Mouse (Mus musculus): ENCODE data around the gene A930004D18Rik. TPM values are rescaled to one million over a fixed set of nuclear protein-coding genes. Genes with fewer than 3 reads are reported as not detected.

A930004D18Rik gene
- polyA plus RNA-seq, 1 experiment: 5.5 TPM

GRCm38 (mm10) chr2:18051831-18052170, 14.3 kb upstream of the A930004D18Rik start:
- DNase-seq (ENCODE audit: low read depth): no peak
- TF ChIP-seq POLR2A (IDR thresholded peaks at IDR 0.05; ENCODE audit: borderline replicate concordance, extremely low read depth, insufficient read depth, insufficient read length, poor library complexity, severe bottlenecking) (no peak), CTCF (IDR thresholded peaks at IDR 0.05; ENCODE audit: borderline replicate concordance, extremely low read depth, insufficient read depth, insufficient read length) (no peak)

DNA sequence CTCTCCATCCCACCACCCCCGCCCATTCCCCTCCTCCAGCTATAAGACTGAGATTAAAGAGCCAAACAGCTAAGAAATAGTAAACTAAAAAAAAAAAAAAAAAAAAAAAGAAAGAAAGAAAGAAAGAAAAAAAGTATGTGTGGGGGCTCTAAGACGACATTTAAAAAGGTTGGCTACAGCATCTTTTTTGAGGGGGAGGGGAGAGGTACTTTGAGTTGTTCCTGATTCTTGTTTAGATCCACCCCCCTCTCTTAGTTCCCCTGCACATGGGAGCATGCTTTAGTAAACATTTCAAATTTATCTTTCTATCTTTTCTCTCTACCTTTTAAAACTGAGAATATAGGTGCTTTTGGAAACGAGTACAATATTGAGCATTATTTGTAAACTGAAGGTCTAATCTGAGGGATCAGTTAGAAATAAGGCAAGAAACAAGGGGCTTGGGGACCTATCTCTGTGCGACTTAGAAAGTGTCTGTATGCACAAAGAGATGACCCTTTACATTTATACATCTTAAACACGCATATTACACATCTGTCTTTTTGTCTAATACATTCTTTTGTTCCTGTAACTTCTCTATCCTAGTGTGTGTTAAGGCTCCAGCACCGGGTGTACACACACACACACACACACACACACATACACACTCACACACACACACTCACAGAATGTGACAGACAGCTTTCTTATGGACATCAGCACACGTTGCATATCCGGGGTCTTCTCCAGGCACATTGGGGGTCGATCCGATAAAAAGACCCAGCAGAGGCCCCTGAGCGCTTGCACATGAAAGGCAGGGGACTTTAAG, 13.7 kb upstream of the A930004D18Rik start:
- TF ChIP-seq CTCF (IDR thresholded peaks at IDR 0.05; ENCODE audit: borderline replicate concordance, extremely low read depth, insufficient read depth, insufficient read length): no peak
- no peak for TF ChIP-seq POLR2A (IDR thresholded peaks at IDR 0.05; ENCODE audit: borderline replicate concordance, extremely low read depth, insufficient read depth, insufficient read length, poor library complexity, severe bottlenecking)
- DNase-seq (ENCODE audit: low read depth): peak; percentile 81

DNA sequence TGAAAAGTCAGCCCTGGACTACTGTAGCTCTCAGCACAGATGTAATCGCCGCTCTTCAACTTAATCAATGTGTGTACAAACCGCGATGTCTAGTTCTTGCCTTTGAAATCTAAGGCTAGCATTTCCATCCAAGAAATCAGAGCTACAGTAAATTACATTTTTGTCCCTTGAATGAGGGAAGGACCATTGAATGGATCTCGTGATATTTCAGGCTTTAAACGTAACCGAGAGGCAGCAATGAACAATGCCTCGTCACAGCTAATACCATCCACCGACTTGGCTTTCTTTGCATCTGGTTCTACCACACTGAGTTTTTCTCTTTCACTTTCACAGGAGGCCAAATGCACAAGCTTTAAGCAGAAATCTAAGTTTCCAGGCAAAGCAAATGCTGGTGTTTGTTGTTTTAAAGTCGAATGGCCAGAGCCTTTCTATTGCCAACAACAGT, 13.0 kb upstream of the A930004D18Rik start:
- no peak for TF ChIP-seq CTCF (IDR thresholded peaks at IDR 0.05; ENCODE audit: borderline replicate concordance, extremely low read depth, insufficient read depth, insufficient read length)
- no peak for TF ChIP-seq POLR2A (IDR thresholded peaks at IDR 0.05; ENCODE audit: borderline replicate concordance, extremely low read depth, insufficient read depth, insufficient read length, poor library complexity, severe bottlenecking)
- peak; percentile 86 for DNase-seq (ENCODE audit: low read depth)

DNA sequence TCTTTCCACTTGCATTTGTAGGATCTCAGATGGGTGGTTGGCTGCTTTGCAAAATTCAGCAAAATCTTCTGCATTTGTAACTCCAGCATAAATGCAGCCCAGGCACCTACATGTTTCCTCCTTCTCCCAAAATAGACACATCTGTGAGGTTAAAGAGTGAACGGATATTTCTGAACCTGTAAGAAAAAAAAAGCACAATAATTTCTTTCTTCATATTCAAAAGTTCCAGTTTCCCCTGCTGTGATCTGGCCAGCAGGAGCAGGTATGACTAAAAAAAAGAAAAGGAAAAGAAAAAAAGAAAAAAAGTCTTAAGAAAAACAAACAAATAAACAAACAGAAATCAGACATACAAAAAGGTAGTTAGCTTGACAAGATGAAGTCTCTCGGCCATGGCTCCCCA, 12.5 kb upstream of the A930004D18Rik start:
- TF ChIP-seq POLR2A (IDR thresholded peaks at IDR 0.05; ENCODE audit: borderline replicate concordance, extremely low read depth, insufficient read depth, insufficient read length, poor library complexity, severe bottlenecking): no peak
- TF ChIP-seq CTCF (IDR thresholded peaks at IDR 0.05; ENCODE audit: borderline replicate concordance, extremely low read depth, insufficient read depth, insufficient read length): no peak

DNA sequence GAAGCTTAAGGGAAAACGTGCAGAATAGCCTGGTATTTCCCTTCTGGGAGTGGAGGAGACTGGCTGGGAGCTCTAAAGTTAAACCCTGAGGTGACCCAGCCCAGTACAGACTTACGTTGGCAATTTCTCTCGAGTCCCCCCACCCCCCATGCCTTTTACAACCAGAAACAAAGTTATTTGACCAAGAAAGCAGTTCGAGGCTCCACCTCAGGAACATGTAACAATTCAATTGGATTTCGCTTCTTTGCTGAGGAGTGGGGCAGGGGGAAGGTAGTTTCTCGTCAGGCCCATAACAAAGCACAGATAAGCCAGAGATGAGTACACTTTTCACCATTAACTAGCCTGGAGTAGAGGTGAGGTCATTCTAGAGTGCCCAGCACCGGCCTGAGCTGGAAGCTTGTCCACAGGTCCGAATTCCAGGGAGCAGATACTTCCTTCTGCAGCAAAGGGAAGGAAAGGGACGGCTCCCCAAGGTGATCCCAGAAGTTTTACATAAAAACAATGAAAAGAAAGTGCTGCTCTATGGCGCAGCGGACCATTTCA, 11.8 kb upstream of the A930004D18Rik start:
- TF ChIP-seq CTCF (IDR thresholded peaks at IDR 0.05; ENCODE audit: borderline replicate concordance, extremely low read depth, insufficient read depth, insufficient read length): no peak
- no peak for TF ChIP-seq POLR2A (IDR thresholded peaks at IDR 0.05; ENCODE audit: borderline replicate concordance, extremely low read depth, insufficient read depth, insufficient read length, poor library complexity, severe bottlenecking)
- DNase-seq (ENCODE audit: low read depth): peak; percentile 83

More for the DNA sequence above, 12.5 kb upstream of the A930004D18Rik start:
- no peak for DNase-seq (ENCODE audit: low read depth)

DNA sequence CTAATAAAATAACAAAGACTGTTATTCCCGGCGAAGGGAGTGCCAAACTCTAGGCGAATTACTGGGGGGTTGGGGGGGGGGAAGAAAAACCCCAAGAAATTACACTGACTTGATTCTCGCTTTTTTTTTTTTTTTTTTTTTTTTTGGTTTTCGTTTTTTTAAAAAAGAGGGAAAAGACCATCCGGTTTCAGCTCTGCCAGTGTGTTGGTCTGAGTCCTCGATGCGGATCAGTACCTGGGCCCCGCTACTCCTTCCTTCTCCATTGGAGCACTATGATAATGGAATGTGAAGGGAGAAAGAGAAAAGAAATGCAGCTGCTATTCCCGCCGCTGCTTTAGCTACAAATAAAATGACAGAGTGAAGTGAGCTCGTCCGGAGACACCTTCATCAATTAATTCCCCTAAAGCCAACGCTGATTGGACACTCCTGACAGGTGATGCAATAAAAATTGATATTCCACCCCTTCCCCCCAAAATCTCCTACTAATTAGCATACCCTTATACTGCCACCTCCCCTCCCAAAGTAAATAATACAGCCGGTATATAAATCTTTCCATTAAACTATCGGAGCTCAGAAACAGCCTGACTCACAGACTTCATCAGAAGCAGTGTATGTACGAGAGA, 11.0 kb upstream of the A930004D18Rik start, which contains the start of gene Skida1:
Gene Skida1 (minus strand): TSS at position 599 of the 623 bp plus-strand sequence.
- TF ChIP-seq CTCF (IDR thresholded peaks at IDR 0.05; ENCODE audit: borderline replicate concordance, extremely low read depth, insufficient read depth, insufficient read length): no peak
- TF ChIP-seq POLR2A (IDR thresholded peaks at IDR 0.05; ENCODE audit: borderline replicate concordance, extremely low read depth, insufficient read depth, insufficient read length, poor library complexity, severe bottlenecking): no peak
- DNase-seq (ENCODE audit: low read depth): peak; percentile 95

DNA sequence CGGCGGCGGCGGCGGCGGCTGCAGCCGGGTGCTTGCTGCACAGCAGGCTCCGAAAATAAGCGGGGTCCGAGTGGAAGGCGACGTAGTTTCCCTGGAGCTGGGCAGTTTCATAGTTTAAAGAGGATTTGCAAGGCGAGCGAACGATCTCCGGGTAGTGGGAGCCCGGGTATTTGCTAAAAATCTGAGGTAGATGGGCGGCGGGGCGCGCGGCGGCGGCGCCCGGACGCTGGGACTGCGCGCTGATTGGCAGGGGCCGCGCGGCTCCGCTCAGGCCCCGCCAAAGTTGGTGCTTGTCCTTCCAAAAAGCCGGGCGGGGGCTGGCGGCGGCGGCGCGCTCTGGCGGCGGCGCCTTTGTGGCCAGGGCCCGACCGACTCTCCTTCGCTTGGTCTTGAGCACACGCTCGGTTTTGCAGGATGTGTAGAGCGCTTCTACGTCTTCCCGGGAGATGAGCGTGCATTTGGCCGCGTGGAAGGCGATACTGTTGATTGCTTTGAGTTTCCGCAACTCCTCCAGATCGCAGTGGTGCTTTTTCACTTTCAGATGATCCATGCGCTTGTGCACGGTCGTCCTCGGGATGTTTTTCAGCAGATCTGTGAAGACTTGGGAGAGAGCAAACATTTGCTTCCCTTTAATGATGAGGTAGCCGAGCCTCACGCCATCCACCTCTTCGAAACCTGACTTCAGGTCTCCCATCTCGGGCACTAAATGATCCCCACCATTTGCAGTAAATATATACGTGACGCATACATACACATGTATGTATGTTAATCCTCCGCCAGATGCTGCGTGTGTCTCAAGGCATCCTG, 10.3 kb upstream of the A930004D18Rik start:
- TF ChIP-seq POLR2A (IDR thresholded peaks at IDR 0.05; ENCODE audit: borderline replicate concordance, extremely low read depth, insufficient read depth, insufficient read length, poor library complexity, severe bottlenecking): no peak; the same call in 1 of the 2 replicates
- TF ChIP-seq CTCF (IDR thresholded peaks at IDR 0.05; ENCODE audit: borderline replicate concordance, extremely low read depth, insufficient read depth, insufficient read length): no peak

DNA sequence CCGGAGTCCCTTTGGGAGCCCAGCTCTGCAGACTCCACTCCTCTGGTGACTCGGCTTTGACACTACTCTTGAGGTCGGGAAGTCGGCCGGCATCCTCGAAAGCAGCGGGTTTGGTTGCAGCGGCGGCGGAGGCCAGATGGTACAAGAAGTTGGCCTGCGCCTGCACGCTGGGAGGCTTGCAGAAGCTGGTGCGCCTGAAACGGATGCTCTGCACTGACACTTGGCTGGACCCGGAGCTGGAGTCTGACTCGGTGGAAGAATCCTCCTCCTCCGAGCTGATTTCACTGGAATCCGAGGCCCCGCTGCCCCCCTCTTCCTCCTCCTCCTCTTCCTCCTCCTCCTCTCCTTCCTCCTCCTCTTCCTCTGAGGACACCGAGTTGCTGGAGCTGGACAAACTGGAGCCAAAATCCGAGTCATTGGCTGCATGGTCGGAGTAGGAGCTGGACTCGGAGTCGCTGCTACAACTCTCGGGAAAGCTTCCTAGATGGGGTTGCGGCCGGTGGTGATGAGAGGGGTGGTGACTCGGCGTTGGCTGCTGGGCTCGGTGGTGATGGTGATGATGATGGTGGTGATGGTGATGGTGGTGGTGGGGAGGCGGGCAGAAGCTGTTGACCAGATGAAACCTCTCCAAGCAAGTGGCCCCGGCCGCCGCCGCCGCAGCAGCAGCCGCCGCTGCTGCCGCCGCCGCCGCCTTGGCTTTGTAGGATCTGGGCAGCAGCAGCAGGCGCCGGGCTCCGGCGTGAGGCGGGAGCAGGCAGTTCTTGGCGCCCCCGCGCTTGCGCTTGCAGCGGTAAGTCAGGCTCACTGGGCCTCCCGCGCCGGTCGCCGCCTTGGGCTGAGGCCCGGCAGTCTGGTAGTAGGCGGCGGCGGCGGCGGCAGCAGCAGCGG, 9.5 kb upstream of the A930004D18Rik start:
- TF ChIP-seq POLR2A (IDR thresholded peaks at IDR 0.05; ENCODE audit: borderline replicate concordance, extremely low read depth, insufficient read depth, insufficient read length, poor library complexity, severe bottlenecking) (no peak), CTCF (IDR thresholded peaks at IDR 0.05; ENCODE audit: borderline replicate concordance, extremely low read depth, insufficient read depth, insufficient read length) (no peak)
- DNase-seq (ENCODE audit: low read depth): peak; percentile 74

More for the DNA sequence above, 10.3 kb upstream of the A930004D18Rik start:
- peak; percentile 85 for DNase-seq (ENCODE audit: low read depth)

DNA sequence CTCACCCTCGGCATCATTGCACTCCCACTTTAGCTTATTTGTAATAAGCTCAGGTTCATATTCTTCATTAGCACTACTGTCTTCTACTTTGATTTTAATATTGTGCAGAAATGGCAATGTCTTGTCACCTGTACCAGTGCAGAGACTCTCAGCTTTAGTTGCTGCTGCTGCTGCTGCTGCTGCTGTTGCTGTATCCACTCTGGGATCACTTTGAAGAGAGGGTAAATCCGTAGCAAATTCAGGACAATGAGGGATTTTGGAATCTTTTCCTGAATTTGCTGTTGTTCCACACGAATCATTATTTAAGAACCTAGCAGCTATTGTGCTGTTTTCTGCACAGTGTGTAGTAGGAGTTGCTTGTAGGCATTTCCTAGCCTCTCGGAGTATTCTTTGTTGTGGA, 8.6 kb upstream of the A930004D18Rik start:
- TF ChIP-seq POLR2A (IDR thresholded peaks at IDR 0.05; ENCODE audit: borderline replicate concordance, extremely low read depth, insufficient read depth, insufficient read length, poor library complexity, severe bottlenecking): no peak
- TF ChIP-seq CTCF (IDR thresholded peaks at IDR 0.05; ENCODE audit: borderline replicate concordance, extremely low read depth, insufficient read depth, insufficient read length): no peak
- peak; percentile 68 for DNase-seq (ENCODE audit: low read depth)

DNA sequence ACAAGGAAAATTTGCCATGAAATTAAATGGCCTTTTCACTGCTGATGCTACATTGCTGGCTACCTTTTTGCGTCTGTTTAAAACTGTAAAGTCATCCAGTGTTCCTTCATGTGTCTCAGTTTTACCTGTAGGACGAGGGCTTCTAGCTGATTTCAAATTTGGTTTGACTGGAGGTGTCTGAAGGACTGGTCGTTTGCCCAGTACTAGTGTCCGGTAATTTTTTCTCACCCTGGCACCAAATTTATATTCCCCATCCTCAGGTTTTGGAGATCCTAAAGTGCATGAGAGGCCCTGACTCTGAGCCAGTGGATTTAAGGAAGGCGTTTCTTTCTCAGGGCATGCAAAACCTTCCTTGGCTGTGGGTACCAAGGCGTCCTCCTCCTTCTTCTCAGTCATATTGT, 8.2 kb upstream of the A930004D18Rik start:
- no peak for TF ChIP-seq POLR2A (IDR thresholded peaks at IDR 0.05; ENCODE audit: borderline replicate concordance, extremely low read depth, insufficient read depth, insufficient read length, poor library complexity, severe bottlenecking)
- no peak for TF ChIP-seq CTCF (IDR thresholded peaks at IDR 0.05; ENCODE audit: borderline replicate concordance, extremely low read depth, insufficient read depth, insufficient read length)
- peak; percentile 62 for DNase-seq (ENCODE audit: low read depth)

Measured in brain, embryonic 14.5 days (tissue).